In genomic region chr7:128050739-128051138, GRCm38 (mm10) we compare ENCODE assay signal across 14 mouse cellular contexts. TPM values are rescaled to one million over a fixed set of nuclear protein-coding genes. Genes with fewer than 3 reads are reported as not detected.
DNase-seq lines count a peak whose midpoint lies in the region; ATAC-seq lines count a peak whose summit lies in the region.
"Had no signal": no experiment of that assay in that cellular context is flagged by ENCODE, and none has a peak within 500 bp of the region (broad histone marks: within the 10 kb centered on the region; RNA-seq: fewer than 3 reads in every experiment).

No protein-coding gene starts in this region.

- H3K4me1 ChIP-seq in liver, embryonic 11.5 days (replicated peaks; ENCODE audit: control insufficient read depth, insufficient read depth, low read length) = peaks cover 8% of the 10 kb centered on the region; the same call in 1 of the 2 replicates
- H3K4me1 ChIP-seq in intestine, embryonic 15.5 days (replicated peaks) = 0 out of 2 replicates have a peak, but pooled peaks cover 6% of the 10 kb centered on the region
- H3K4me1 ChIP-seq: hindbrain, embryonic 15.5 days; limb, embryonic 13.5 days had no signal

- no peak overlapping the region for H3K4me2 ChIP-seq in liver, embryonic 11.5 days
- H3K4me2 ChIP-seq in intestine, embryonic 15.5 days (replicated peaks) = no peak overlapping the region
- H3K4me2 ChIP-seq: hindbrain, embryonic 15.5 days; limb, embryonic 13.5 days had no signal

- peak; percentile 20 for DNase-seq in liver
- DNase-seq in liver, embryonic 11.5 days (ENCODE audit: low spot score) = no peak
- peak; percentile 34 for DNase-seq in CD4-positive, CD25-positive, alpha-beta regulatory T cell, adult 2 months (ENCODE audit: low read depth, low spot score)
- DNase-seq in naive thymus-derived CD4-positive, alpha-beta T cell, adult 2 months (ENCODE audit: low read depth) = peak; percentile 44
- no peak for DNase-seq in embryo, embryonic 9.5 days (ENCODE audit: extremely low spot score)
- DNase-seq in frontal cortex, adult 2 months (ENCODE audit: extremely low spot score in 1 of 2, low spot score in 1 of 2) = no peak
- DNase-seq: embryo, embryonic 11 days had no signal

- WGBS in liver, embryonic 11.5 days = 45% methylated on average over 4 of the region's 4 CpGs
- WGBS in intestine, embryonic 15.5 days = 55% methylated on average over 4 of the region's 4 CpGs

- no peaks in the 10 kb centered on the region for H3K36me3 ChIP-seq in liver, embryonic 11.5 days (ENCODE audit: control insufficient read depth, insufficient read depth, low read length)
- H3K36me3 ChIP-seq in intestine, embryonic 15.5 days = no peaks in the 10 kb centered on the region
- H3K36me3 ChIP-seq: hindbrain, embryonic 15.5 days; limb, embryonic 13.5 days had no signal

- H3K9me3 ChIP-seq in liver, embryonic 11.5 days (ENCODE audit: control insufficient read depth, low read length) = no peaks in the 10 kb centered on the region
- H3K9me3 ChIP-seq in intestine, embryonic 15.5 days = no peaks in the 10 kb centered on the region
- H3K9me3 ChIP-seq: hindbrain, embryonic 15.5 days; limb, embryonic 13.5 days had no signal

- no peak overlapping the region for H3K4me3 ChIP-seq in liver, embryonic 11.5 days (ENCODE audit: low read depth, low read length)
- no peak overlapping the region for H3K4me3 ChIP-seq in intestine, embryonic 15.5 days (replicated peaks)
- H3K4me3 ChIP-seq: hindbrain, embryonic 15.5 days; limb, embryonic 13.5 days had no signal

- ATAC-seq in liver, embryonic 11.5 days (replicated peaks; ENCODE audit: low FRiP score) = no peak
- peak; percentile 32 for ATAC-seq in inflammation-experienced regulatory T-cells, adult 6 months
- no peak for ATAC-seq in intestine, embryonic 15.5 days
- ATAC-seq: forebrain, embryonic 14.5 days had no signal

- no peak overlapping the region for H3K27ac ChIP-seq in liver, embryonic 11.5 days (ENCODE audit: low read depth, low read length)
- H3K27ac ChIP-seq in intestine, embryonic 15.5 days = no peak overlapping the region
- H3K27ac ChIP-seq: hindbrain, embryonic 15.5 days; limb, embryonic 13.5 days had no signal

- H3K9ac ChIP-seq in liver, embryonic 11.5 days (ENCODE audit: low read depth, low read length) = no peak overlapping the region
- no peak overlapping the region for H3K9ac ChIP-seq in intestine, embryonic 15.5 days
- H3K9ac ChIP-seq: hindbrain, embryonic 15.5 days; limb, embryonic 13.5 days had no signal

- H3K27me3 ChIP-seq in liver, embryonic 11.5 days (replicated peaks; ENCODE audit: control insufficient read depth, insufficient read depth, low read length) = no peaks in the 10 kb centered on the region
- H3K27me3 ChIP-seq in intestine, embryonic 15.5 days (replicated peaks) = no peaks in the 10 kb centered on the region
- H3K27me3 ChIP-seq: hindbrain, embryonic 15.5 days; limb, embryonic 13.5 days had no signal

RNA-seq across cellular contexts. Expression of gene Itgam, which starts 11.7 kb away (rescaled TPM):
- 1.8 and 1.9 TPM in 2 replicates for polyA plus RNA-seq in liver, embryonic 11.5 days (2014; fragmentation: Nextera tagmentation; extraction: Ambion mirVana)
- 1 to 10 TPM in 2 of 3 experiments, under 1 TPM in 1; 0.09 to 1.2 (median 1.1) TPM for polyA plus RNA-seq in inflammation-experienced regulatory T-cells, adult 6 months (2017; shearing (Covaris generic))
- 9.4 and 14.6 TPM in 2 replicates for polyA plus RNA-seq in frontal cortex, adult 2 months (2012; rRNA removed)
- 2.1 TPM in 2 replicates for polyA plus RNA-seq in intestine, embryonic 15.5 days (2015; fragmentation: Nextera tagmentation; extraction: Ambion mirVana)

RNA-seq across cellular contexts. Expression of gene Gm49368, which starts 11.7 kb away (rescaled TPM):
- polyA plus RNA-seq in liver, embryonic 11.5 days (2014; fragmentation: Nextera tagmentation; extraction: Ambion mirVana) = not detected in 2 replicates
- under 1 TPM in 1 of 3 experiments, not detected in 2; 0.87 TPM for polyA plus RNA-seq in inflammation-experienced regulatory T-cells, adult 6 months (2017; shearing (Covaris generic))
- 0.02 TPM in 1 of 2 replicates, not detected in the other for polyA plus RNA-seq in frontal cortex, adult 2 months (2012; rRNA removed)
- polyA plus RNA-seq in intestine, embryonic 15.5 days (2015; fragmentation: Nextera tagmentation; extraction: Ambion mirVana) = not detected in 2 replicates
- polyA plus RNA-seq: forebrain, embryonic 14.5 days; hindbrain, embryonic 15.5 days; limb, embryonic 13.5 days; midbrain, postnatal 0 days; testis, adult 2 months had no signal

RNA-seq across cellular contexts. Expression of gene Trim72, which starts 47.0 kb away (rescaled TPM):
- not detected in 2 replicates for polyA plus RNA-seq in liver, embryonic 11.5 days (2014; fragmentation: Nextera tagmentation; extraction: Ambion mirVana)
- not detected for polyA plus RNA-seq in inflammation-experienced regulatory T-cells, adult 6 months (2017; shearing (Covaris generic))
- 2.5 and 2.8 TPM in 2 replicates for polyA plus RNA-seq in frontal cortex, adult 2 months (2012; rRNA removed)
- polyA plus RNA-seq in intestine, embryonic 15.5 days (2015; fragmentation: Nextera tagmentation; extraction: Ambion mirVana) = 0.19 and 0.53 TPM in 2 replicates
- polyA plus RNA-seq: forebrain, embryonic 14.5 days; hindbrain, embryonic 15.5 days; midbrain, postnatal 0 days had no signal

RNA-seq across cellular contexts. Expression of gene Pycard, which starts 57.1 kb away (rescaled TPM):
- 46.3 and 51.1 TPM in 2 replicates for polyA plus RNA-seq in liver, embryonic 11.5 days (2014; fragmentation: Nextera tagmentation; extraction: Ambion mirVana)
- polyA plus RNA-seq in inflammation-experienced regulatory T-cells, adult 6 months (2017; shearing (Covaris generic)) = 100 to 1,000 TPM; 229 to 406 (median 231) TPM
- polyA plus RNA-seq in frontal cortex, adult 2 months (2012; rRNA removed) = 7.5 and 10.1 TPM in 2 replicates
- 418 and 480 TPM in 2 replicates for polyA plus RNA-seq in intestine, embryonic 15.5 days (2015; fragmentation: Nextera tagmentation; extraction: Ambion mirVana)

Comparison
In these comparisons a context has a peak if more than half of its experiments do, and no peak if none do; other contexts are left out.
1. DNase-seq: peak in liver (single experiment), CD4-positive, CD25-positive, alpha-beta regulatory T cell, adult 2 months (single experiment) and naive thymus-derived CD4-positive, alpha-beta T cell, adult 2 months (single experiment); none in liver, embryonic 11.5 days (single experiment), embryo, embryonic 9.5 days (single experiment) and frontal cortex, adult 2 months (0 of 2).